21 mouse cellular contexts compared by ENCODE assay signal in the genomic region with DNA sequence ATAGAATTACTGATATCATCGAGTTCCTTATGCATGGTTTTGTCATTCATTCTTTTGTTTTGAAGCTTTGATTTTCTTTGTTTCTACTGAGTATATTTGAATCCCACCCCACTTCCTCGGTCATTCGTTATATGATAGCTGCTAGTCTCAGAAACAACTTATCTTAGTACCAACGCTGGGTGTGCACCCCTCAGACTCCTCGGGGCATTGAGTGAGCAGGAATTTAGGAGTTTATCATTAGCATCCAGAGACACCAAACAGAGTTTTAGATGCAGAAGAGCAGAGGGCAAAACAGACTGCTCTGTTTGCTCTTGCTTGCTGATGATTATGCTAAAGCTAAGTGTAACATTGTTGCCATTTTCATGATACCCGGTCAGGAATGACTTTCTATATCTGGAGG.
"Had no signal": no experiment of that assay in that cellular context is flagged by ENCODE, and none has a peak within 500 bp of the region (broad histone marks: within the 10 kb centered on the region; RNA-seq: fewer than 3 reads in every experiment).

No protein-coding gene starts in this region.

- H3K9ac ChIP-seq: liver, embryonic 15.5 days; neural tube, embryonic 12.5 days; neural tube, embryonic 15.5 days; stomach, embryonic 15.5 days had no signal

- H3K4me2 ChIP-seq: liver, embryonic 15.5 days; midbrain, embryonic 11.5 days; neural tube, embryonic 12.5 days; neural tube, embryonic 15.5 days; stomach, embryonic 15.5 days had no signal

- H3K4me1 ChIP-seq: stomach, embryonic 15.5 days had no signal

- DNase-seq: kidney, adult 2 months; kidney, postnatal 25 days; layer of hippocampus, postnatal 36 days; lung, adult 2 months; lung, postnatal 14 days; lung, postnatal 4 days; midbrain, embryonic 14.5 days; right cerebral cortex, adult 18-20 months; right cerebral cortex, postnatal 14 days; right cerebral cortex, postnatal 4 days; spleen, adult 18-20 months; thymus, adult 18-20 months; thymus, postnatal 36 days had no signal

- H3K36me3 ChIP-seq: liver, embryonic 15.5 days; neural tube, embryonic 12.5 days; neural tube, embryonic 15.5 days; stomach, embryonic 15.5 days had no signal

- H3K27ac ChIP-seq: kidney, postnatal 0 days; layer of hippocampus, adult 2 months; left cerebral cortex, adult 2 months; liver, embryonic 15.5 days; neural tube, embryonic 12.5 days; neural tube, embryonic 15.5 days; stomach, embryonic 15.5 days had no signal

- H3K4me3 ChIP-seq: layer of hippocampus, adult 2 months; left cerebral cortex, adult 2 months; liver, embryonic 15.5 days; neural tube, embryonic 12.5 days; neural tube, embryonic 15.5 days; stomach, embryonic 15.5 days had no signal

- H3K27me3 ChIP-seq: liver, embryonic 15.5 days; neural tube, embryonic 12.5 days; stomach, embryonic 15.5 days had no signal

- H3K9me3 ChIP-seq: liver, embryonic 15.5 days; neural tube, embryonic 12.5 days; neural tube, embryonic 15.5 days; stomach, embryonic 15.5 days had no signal
